Mouse (Mus musculus): Measurements from ENCODE around the gene Slc9a2.

DNA sequence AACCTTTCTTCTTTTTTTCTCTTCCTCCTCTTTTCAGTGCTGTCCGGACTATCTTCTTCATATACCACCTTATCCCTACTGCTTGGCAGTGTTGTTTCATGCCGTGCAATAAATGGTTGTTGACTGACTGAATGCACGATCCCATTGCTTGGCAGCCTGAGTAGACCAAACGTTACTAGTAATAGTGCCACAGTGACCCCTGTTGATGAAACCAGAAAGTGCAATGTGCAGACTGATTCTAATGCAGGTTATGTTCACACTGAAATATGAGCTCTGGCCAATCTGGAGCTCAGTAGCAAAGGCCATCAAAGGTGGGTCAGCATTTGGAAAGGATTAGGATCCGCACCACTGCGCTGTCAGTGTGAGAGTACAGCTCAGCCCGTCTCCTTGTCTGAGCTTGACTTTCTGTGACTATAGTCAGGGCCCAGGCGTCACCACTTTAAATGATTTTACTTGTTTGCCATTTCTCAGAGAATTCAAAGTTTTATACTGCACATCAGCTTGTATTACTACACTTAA, 22.3 kb upstream of the Slc9a2 start:
- 0 out of 2 replicates have a peak, but pooled peaks have one; percentile 15 for TF ChIP-seq CTCF (IDR thresholded peaks at IDR 0.05; ENCODE audit: low read depth, low read length)
- no peak for TF ChIP-seq POLR2A (IDR thresholded peaks at IDR 0.05; ENCODE audit: borderline replicate concordance, low read depth, low read length)

Measured in bone marrow macrophage, adult 2 months (primary cell).